Mouse (Mus musculus): Measurements from ENCODE around the gene Gtpbp8.

Gtpbp8 gene

GRCm38 (mm10) chr16:44690501-44690900 is 55.7 kb downstream of the Gtpbp8 start:
- no peak for DNase-seq (ENCODE audit: low spot score in 2 of 2)

GRCm38 (mm10) chr16:44688507-44688906 is 57.7 kb downstream of the Gtpbp8 start:
- DNase-seq (ENCODE audit: low spot score in 2 of 2) = no peak

GRCm38 (mm10) chr16:44687719-44688420 is 58.3 kb downstream of the Gtpbp8 start:
- DNase-seq (ENCODE audit: low spot score in 2 of 2) = no peak

GRCm38 (mm10) chr16:44686991-44687718 is 59.0 kb downstream of the Gtpbp8 start:
- DNase-seq (ENCODE audit: low spot score in 2 of 2) = no peak
